Mouse (Mus musculus) c-Kit-positive CD71-positive TER-119-positive erythroid progenitor cells, embryonic 14.5 days (primary cell): ENCODE results near the gene Dcun1d1.

Experiments
- DNase-seq: peaks from one replicate; pipeline ENCODE4 v3.0.0-alpha.2; 2013; ENCODE audit warnings: low spot score

Dcun1d1 gene

DNA sequence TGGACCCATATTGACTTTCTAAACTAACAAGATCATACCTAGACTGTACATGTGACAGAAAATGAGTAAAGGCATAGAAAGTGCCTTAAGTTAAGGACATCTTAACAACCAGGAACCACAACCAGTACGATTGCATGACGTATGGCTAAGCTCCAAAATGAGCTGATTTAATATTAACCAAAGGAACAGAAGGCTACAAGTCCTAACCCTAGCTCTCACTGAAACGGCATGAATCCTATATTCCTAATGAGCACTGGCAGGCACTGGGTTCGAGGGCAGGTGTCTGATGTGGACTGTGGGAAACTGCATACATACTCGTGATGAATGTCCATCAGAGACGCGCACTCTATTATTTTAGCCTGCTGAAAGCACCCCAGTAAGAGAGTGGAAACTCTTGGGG lies 5.9 kb downstream of the Dcun1d1 start:
- DNase-seq = peak; percentile 37

DNA sequence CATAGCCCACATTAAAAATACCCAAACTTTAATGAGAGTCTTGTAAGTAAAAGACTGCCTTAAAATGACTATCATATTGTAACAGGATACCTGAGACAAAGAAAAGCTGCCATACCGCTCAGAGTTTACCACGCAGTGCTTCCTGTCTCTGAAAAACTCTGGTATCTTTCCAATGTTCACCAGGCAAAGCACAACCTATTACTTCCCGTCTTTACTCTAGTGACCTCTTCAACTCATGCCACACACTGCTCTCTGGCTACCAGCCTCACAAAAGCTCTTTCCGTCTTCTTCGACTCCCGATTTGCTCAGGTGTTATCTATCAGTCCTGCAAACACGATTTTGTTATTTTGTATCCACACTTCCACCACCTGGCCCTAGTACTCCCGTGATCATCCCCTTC lies 7.4 kb downstream of the Dcun1d1 start:
- no peak for DNase-seq

DNA sequence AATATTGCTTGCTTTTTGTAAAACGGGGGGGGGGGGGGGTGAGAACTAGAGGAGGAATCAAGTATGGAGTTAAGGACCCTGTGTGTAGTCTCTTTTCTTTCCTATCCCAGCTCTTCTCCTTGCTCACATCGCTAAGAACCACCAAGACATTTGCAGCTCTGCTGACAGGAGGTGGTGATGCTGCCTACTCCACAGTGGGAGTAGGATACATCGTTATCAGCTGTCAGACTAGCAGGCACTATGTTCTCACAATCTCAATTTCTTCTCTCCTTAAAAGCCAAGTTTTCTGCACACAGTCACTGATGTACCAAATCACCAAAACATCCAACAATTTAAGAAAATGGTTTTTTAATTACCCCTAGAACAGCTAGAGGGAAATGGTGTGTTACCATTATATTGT lies 7.8 kb downstream of the Dcun1d1 start:
- no peak for DNase-seq

DNA sequence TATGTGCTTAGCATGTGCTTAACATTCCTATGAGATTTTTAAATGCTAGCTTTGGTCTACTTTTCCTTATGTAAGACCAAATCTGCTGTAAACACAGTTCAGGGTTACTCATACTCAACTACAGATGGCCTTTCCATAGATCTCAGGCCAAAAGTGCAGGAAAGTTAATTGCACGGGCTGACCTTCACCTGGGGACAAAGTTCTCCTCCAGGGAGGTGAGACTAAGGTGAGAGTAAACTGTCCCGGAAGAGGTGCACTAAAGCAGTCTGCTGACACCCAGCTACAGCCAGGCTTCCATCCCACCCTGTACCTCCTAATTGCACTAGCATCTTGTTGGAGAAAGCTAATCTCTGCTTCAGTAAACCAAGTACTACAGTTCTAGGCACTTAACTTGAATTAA lies 11.4 kb downstream of the Dcun1d1 start:
- DNase-seq = no peak

DNA sequence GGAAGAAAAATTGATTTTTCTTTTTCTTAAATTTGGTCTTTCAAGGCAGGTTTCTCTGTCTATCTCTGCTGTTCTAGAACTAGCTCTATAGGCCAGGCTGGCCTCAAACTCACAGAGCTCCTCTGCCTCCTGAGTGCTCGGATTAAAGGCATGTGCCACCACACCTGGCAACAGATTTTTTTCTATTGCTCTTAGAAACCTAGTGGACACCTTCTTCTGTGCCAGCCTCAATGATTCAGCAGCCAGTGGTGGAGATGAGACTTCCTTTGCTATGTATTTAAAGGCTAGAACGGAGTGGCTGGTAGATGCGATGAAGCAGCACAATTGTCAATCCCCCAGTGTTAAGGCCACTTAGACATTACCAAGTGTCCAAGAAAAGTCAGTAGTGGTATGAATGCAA lies 13.2 kb downstream of the Dcun1d1 start:
- peak; percentile 32 for DNase-seq

DNA sequence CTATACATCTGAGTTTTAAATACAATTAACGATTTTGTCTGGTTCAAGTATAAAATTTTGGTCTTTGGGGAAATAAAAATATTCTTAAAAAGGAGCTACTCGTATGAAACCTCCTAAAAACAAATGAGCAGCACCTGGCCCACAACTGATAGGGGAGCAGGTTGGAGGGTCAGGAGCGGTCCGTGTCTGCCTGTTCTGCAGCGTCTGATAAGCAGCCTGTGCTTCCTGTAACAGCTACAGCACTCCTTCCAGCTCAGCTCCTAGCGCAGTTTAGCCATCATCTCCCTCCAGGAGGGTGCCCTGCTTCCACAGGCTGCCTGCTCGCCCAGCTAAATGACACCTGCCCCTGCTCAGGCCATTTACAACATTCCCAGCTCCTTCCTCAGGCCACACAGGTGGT lies 13.8 kb downstream of the Dcun1d1 start:
- peak; percentile 80 for DNase-seq

DNA sequence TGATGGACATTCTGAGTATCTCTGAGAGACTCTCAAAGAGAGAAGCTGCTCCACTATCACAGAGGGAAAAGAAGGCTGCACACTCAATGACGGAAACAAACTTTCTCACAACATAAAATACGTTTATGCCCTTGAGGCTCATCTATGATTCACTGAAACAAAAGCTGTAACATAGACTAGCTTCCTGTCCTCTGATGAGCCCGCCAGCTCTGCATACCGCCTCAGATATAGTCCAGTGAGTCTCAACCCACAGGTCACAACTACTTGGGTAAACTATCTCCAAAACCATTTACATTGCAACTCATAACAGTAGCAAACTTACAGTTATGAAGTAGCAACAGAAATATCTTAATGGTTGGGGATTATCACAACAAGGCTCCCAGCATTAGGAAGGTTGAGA lies 14.7 kb downstream of the Dcun1d1 start:
- no peak for DNase-seq

DNA sequence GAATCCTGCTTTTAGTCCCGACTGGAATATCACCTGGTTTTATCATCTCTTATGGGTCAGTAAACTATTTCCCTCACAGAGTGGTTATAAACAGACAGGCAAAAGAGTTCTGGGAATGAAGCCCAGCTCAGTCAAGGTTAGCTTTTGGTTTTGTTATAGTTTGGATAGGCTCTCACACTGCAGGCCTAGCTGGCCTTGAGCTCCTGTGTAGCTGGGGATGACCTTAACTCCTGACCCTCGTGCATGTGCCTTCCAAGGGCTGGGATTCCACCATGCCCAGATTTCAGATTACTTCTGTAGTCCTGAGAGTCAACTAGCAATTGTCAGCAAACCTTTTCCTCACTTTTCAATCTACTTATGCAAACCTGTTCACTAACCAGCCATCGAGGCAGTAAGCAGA lies 19.0 kb downstream of the Dcun1d1 start:
- DNase-seq = no peak

DNA sequence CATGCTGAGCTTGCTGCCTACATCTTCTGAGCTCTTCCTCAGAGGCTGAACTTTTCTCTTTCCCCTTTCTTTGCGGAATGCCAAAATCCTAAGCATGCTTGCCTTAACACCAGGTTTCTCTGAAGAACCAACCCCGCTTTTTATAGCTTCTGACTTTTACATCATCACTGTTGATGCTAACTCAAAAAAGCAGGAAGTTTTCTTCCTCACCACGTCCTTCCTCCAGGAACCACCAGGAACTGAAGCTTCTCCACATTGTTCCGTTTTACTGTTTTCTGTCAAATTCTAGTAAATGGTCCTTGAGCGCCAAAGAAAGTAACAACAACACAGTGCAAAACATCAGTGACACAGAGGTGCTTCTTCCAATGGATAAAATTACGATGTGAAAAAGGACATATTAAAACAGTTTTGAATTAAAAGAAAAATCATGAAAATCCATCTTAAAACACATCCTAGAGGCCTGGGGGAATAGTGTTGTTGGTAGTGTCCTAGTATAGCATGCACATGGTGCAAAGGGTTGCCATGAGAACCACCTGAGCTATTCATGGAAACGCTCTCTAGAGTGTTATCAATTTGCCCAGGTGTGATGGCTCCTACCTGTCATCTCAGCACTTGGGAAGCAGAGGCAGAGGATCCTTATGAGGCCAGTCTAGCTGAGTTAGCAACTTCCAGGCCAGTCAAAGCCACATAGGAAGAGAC lies 28.1 kb downstream of the Dcun1d1 start:
- DNase-seq = no peak

DNA sequence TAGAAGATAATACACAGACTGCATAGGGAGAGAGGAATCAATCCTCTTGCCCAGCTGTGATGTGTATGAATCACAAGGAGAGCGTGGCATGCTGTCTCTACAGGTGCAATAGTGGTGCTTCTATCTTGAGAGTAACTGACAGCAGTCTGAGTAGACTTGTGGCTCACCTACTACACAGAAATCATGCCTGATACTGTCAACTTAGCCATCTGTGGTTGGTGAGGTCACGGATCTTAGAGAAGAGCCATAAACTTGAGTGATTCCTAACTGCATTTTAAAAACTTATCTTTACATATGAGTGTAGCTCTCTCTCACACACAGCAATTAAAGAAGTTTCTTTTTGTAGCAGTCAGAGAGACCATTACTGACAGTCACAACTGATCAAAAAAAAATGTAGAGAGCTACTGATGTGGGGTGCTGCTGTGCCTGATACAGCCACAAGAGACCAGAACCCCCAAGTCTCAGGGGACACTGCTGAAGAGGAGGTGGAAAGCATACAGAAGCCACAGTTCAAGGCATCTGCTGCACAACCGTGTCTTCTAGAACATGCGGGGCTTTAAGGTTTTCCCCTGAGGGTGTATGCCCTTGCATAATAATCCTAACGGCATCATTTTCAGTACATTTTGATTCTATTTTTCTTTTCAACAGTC lies 36.6 kb downstream of the Dcun1d1 start:
- DNase-seq = no peak

DNA sequence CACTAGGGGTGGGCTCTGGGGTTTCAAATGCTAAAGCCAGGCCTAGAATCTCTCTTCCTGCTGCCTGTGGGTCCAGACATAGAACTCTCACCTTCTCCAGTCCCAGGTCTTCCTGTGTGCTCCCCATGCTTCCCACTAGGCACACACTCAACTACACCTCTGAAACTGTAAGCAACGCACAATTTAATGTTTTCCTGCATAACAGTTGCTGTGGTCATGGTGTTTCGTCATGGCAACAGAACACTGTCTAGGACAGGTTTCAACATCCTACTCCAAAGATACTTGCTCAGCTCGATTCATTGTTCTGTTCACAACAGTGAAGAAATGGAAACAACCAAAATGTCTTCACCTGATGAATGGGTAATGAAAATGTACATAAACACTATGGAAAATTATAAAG lies 38.1 kb downstream of the Dcun1d1 start:
- no peak for DNase-seq

DNA sequence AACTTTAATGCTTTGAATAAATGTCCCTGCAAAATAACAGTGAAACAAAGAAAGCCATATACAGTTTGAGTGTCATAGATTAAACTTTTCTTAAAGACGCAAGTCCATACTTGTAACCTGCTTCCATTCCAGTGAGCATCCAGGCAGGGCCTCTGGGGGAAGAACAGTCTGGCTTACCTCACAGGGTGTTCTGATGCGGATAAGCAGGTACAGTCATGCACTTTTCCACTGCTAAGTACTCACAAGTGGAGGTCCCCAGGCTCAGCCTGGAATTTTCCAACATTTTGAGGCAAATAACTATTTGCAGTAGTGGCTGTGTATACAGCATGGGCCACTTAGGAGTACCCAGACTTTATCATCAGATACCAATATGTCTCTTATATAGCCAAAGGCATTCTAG lies 39.3 kb downstream of the Dcun1d1 start:
- DNase-seq = no peak

DNA sequence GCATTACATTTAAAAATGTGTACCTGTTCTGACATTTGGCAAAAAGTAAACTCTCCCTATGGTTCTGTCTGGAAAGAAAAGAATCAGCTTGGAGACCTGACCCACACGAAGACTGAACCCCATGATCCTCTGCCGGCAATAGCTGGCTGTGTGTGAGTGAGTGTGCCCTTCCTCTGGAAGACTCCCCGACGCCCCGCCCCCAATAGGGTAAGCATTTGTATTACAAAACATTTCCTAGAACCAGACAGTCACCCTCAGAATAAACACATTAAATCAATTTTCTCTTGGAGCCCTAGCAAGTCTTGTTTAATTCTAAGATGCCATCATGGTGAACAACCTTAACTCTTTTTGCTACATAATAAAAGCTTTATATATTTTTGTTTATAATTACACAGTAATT lies 44.1 kb downstream of the Dcun1d1 start:
- no peak for DNase-seq

DNA sequence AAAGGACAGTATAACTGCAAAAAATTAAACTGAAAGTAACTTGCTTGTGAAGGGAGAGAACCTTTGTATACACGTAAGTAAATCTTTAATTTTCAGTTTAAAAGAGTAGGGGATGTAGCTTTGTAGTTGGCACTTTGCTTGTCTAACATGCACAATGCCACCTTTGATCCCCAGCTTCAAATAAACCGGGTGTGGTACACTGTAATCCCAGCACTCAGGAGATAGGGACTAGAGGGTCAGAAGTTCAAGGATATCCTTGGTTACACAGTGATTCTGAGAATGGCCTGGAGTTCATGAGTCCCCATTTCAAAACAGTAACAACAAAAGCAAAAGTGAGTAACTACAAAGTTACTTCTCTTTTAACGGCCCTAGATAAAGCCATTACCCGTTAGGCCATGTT lies 46.1 kb downstream of the Dcun1d1 start:
- DNase-seq = no peak

DNA sequence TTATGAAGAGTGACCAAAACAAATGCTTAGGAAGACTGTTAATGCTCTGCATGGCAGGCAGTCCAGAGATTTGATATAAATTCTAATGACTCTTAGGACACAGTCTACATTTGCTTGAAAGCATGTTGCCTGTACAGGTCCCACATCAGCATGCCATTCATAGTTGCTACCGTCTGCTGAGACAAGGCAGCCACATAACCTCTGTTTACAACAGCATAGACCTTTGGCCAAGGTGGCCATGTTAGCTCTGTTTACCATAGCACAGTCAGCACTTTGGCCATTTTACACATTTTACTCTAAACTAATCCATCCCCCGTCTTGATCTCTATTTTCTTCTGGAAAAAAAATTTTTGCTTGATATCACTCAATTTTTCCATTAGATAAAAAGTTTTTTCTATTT lies 47.7 kb downstream of the Dcun1d1 start:
- no peak for DNase-seq

DNA sequence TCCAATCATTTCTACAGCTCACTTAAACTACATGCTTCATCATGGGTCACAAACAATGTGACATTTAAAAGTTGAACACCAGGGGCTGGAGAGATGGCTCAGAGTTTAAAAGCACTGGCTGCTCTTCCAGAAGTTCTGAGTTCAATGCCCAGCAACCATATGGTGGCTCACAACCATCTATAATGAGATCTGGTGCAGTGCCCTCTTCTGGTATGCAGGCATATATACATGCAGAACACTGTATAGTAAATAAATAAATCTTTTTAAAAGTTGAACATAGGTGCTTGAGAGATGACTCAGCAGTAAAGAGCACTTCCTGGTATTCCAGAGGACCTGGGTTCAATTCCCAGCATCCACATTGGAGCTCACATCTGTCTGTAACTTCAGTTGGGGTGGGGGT lies 54.0 kb downstream of the Dcun1d1 start:
- no peak for DNase-seq

DNA sequence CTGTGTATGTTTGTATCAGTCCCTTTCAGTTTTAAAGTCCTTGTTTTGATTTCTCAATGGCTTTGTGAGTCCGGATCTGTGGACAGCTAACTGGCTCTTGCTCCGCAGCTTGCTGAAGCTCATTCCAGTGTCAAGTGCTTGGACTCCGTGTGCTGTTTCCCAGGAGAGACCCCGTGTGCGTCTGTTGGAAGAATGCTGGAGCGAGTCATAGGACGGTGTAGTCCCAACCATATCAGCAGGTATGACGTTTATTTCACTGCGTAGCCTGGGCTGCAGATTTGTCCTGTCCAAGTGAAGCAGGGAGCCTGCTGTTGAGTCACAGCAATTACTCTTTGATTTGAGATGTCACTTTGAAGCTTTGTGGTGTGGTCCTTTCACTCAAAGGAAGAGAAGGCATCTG lies 87.9 kb downstream of the Dcun1d1 start:
- DNase-seq = no peak
